Mouse (Mus musculus): ENCODE data around the gene Stat5a. TPM values are rescaled to one million over a fixed set of nuclear protein-coding genes. Genes with fewer than 3 reads are reported as not detected.

Stat5a gene
- polyA plus RNA-seq, 1 experiment from 2014 or later = 0.69 TPM

DNA sequence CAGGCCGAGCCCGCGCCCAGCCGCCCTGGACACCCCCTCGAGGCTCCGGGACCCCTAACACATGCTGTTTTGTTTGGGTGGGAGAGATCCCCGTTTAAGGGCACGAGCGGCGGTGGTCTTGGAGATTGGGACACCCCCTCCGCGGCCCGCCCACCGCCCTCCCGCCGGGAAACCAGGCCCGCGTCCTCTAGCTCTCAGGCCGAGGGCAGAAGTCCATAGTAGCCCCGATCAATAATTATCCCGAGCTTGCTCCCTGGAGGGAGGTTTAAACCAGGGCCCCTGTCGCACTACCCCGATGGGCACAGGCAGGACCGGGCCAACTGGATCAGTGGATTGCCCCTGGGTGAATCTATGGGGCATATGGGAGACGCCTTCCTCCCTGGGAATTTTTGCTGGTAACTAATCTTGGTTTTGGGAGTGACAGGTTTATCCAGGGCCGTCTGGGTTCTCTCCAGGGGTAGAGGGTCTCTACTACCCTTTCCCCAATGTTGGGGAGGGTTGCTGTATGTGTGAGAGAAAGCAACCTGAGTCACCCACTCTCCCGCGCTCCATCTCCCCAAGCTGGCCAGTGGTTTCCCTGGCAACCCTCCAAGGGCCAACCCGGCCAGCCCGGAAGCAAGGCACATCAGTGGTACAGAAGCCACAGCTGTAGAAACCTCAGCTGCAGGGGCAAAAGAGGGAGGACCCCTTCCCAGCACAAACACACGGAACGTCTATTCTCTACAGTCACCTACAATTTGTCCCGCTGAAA, 8.2 kb upstream of the Stat5a start:
- Histone ChIP-seq H3K4me2 (ENCODE audit: low read length) (peak overlapping the region; percentile 88), H3K9me3 (replicated peaks; ENCODE audit: control insufficient read depth, low read length) (no peaks in the 10 kb centered on the region), H3K9ac (ENCODE audit: low read length) (peak overlapping the region; percentile 87), H3K27ac (ENCODE audit: low read depth, low read length) (peak overlapping the region; percentile 65; the same call in 1 of the 2 replicates), H3K4me3 (ENCODE audit: low read depth, low read length) (peak overlapping the region; percentile 82), H3K4me1 (ENCODE audit: control insufficient read depth, insufficient read depth, low read length) (peaks cover 8% of the 10 kb centered on the region; the same call in 1 of the 2 replicates), H3K36me3 (ENCODE audit: control insufficient read depth, insufficient read depth, low read length) (no peaks in the 10 kb centered on the region), H3K27me3 (replicated peaks; ENCODE audit: control insufficient read depth, insufficient read depth, low read length) (peaks cover 5% of the 10 kb centered on the region; the same call in 1 of the 2 replicates)
- ATAC-seq = peak; percentile 38
- DNase-seq (ENCODE audit: low spot score) = peak; percentile 41
- WGBS = under 1% methylated on average over 33 of the region's 33 CpGs

DNA sequence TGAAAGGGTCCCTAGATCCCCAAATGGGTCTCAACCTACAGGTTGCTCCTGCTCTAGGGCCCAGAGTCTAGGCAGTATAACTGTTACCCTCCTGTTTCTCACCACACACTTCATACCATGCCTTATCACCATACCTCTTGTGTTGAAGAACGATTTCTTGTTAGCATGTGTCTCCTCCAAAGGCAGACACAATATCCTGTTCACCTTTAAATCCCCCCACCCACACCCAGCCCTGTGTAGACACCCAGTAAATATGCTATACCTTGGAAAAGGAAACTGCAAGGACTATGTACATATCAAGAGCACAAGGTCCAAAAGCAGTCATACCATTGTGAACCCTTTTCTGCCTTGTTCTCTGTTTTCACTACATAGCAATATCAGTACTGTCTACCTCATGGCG, 7.1 kb upstream of the Stat5a start:
- Histone ChIP-seq H3K4me1 (ENCODE audit: control insufficient read depth, insufficient read depth, low read length) (peaks cover 8% of the 10 kb centered on the region; the same call in 1 of the 2 replicates), H3K4me2 (ENCODE audit: low read length) (no peak overlapping the region), H3K4me3 (ENCODE audit: low read depth, low read length) (no peak overlapping the region), H3K9ac (ENCODE audit: low read length) (no peak overlapping the region), H3K36me3 (ENCODE audit: control insufficient read depth, insufficient read depth, low read length) (no peaks in the 10 kb centered on the region), H3K9me3 (replicated peaks; ENCODE audit: control insufficient read depth, low read length) (no peaks in the 10 kb centered on the region), H3K27ac (ENCODE audit: low read depth, low read length) (no peak overlapping the region), H3K27me3 (replicated peaks; ENCODE audit: control insufficient read depth, insufficient read depth, low read length) (peaks cover 5% of the 10 kb centered on the region; the same call in 1 of the 2 replicates)
- WGBS = 90% methylated on average over 2 of the region's 2 CpGs
- DNase-seq (ENCODE audit: low spot score) (no peak), ATAC-seq (no peak)

DNA sequence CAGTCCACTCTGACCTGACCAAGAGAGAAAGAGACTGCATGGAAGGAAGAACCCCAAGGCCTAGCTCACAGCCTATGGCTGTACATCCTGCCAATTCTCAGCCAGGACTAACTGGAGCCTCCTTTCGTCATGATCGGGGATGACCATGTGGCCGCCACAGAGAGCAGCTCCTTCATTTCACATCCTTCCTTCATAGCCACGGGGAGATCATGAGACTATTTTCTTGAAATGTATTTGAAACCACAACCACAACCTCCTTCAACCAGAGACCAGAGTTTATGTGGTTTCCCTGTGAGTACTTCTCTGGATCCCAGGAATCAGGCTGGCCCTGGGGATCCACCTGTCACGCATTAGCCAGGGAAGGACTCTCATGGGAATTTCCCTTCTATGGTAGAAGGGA, 6.1 kb upstream of the Stat5a start:
- H3K27me3 ChIP-seq (replicated peaks; ENCODE audit: control insufficient read depth, insufficient read depth, low read length) = peaks cover 5% of the 10 kb centered on the region; the same call in 1 of the 2 replicates
- no peaks in the 10 kb centered on the region for H3K36me3 ChIP-seq (ENCODE audit: control insufficient read depth, insufficient read depth, low read length)
- H3K4me2 ChIP-seq (ENCODE audit: low read length) = no peak overlapping the region
- no peak for ATAC-seq
- no peak overlapping the region for H3K4me3 ChIP-seq (ENCODE audit: low read depth, low read length)
- no peak overlapping the region for H3K27ac ChIP-seq (ENCODE audit: low read depth, low read length)
- no peaks in the 10 kb centered on the region for H3K9me3 ChIP-seq (replicated peaks; ENCODE audit: control insufficient read depth, low read length)
- DNase-seq (ENCODE audit: low spot score) = no peak
- no peak overlapping the region for H3K9ac ChIP-seq (ENCODE audit: low read length)
- 86% methylated on average over 5 of the region's 5 CpGs for WGBS
- H3K4me1 ChIP-seq (ENCODE audit: control insufficient read depth, insufficient read depth, low read length) = peaks cover 8% of the 10 kb centered on the region; the same call in 1 of the 2 replicates

DNA sequence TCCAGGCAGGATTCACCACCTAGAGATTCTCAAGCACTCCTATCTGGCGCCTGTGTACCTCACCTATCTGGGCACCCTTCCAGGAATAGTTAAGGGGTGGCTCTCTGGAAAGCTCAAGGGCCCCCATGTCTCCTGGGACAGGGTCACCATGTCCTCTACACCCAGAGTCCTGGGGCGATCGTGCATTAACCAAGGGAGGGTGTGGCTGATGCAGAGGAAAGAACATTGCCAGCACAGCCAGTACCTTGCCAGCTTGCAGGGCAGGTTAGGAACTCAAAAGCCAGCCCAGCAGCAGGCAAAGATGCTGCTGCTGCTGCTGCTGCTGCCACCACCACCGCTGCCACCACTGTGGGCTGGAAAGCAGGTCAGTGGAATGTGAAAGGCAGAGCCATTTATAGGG, 4.9 kb upstream of the Stat5a start:
- H3K27ac ChIP-seq (ENCODE audit: low read depth, low read length) = no peak overlapping the region
- H3K9me3 ChIP-seq (replicated peaks; ENCODE audit: control insufficient read depth, low read length) = no peaks in the 10 kb centered on the region
- no peaks in the 10 kb centered on the region for H3K36me3 ChIP-seq (ENCODE audit: control insufficient read depth, insufficient read depth, low read length)
- H3K4me3 ChIP-seq (ENCODE audit: low read depth, low read length) = no peak overlapping the region
- DNase-seq (ENCODE audit: low spot score) (no peak), ATAC-seq (no peak)
- H3K9ac ChIP-seq (ENCODE audit: low read length) = no peak overlapping the region
- peaks cover 2% of the 10 kb centered on the region; the same call in 1 of the 2 replicates for H3K4me1 ChIP-seq (ENCODE audit: control insufficient read depth, insufficient read depth, low read length)
- whole genome bisulfite sequencing = 68% methylated on average over 4 of the region's 4 CpGs
- peaks cover 14% of the 10 kb centered on the region for H3K27me3 ChIP-seq (replicated peaks; ENCODE audit: control insufficient read depth, insufficient read depth, low read length)
- no peak overlapping the region for H3K4me2 ChIP-seq (ENCODE audit: low read length)

DNA sequence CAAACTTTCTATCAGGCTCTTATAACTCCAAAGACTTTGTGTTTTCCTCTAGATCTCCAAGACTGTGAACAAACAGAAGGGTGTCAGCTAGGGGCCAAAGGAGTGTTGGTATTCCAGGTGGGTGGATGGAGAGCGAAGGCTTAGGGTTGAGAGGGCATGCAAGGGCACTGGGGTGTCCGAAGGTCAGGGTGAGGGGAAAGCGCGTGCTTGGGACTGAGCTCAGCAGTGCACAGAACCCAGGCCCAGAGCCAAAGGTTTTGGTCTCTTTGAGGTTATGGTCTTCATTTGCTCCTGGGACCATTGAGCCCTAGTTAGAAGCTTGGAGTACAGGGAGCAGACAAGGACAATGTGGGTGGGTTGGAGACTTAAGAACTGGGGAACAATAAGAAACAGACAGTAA, 4.0 kb upstream of the Stat5a start:
- no peak for ATAC-seq
- WGBS = 84% methylated on average over 4 of the region's 4 CpGs
- no peak overlapping the region for H3K9ac ChIP-seq (ENCODE audit: low read length)

DNA sequence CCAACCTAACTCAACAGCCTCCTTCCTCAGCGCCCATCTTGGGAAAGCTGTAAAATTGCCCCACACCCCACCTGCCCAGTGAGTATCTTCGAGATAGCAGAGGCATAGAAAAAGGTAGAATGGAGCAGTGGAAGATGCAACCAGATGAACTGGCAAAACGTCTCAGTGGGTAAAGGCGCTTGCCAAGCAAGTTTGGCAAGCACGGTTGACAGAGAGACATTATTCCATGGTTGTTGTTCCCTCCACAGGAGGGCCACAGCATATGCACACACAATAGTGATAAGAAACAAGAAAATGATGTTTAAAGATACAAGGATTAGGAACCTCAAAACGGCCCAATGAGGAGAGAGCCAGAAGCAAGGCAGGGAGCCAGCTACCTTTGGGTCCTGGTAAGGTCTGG, 1.2 kb upstream of the Stat5a start:
- Histone ChIP-seq H3K4me1 (ENCODE audit: control insufficient read depth, insufficient read depth, low read length) (no peaks in the 10 kb centered on the region), H3K36me3 (ENCODE audit: control insufficient read depth, insufficient read depth, low read length) (no peaks in the 10 kb centered on the region), H3K9ac (ENCODE audit: low read length) (no peak overlapping the region), H3K4me3 (ENCODE audit: low read depth, low read length) (no peak overlapping the region), H3K27ac (ENCODE audit: low read depth, low read length) (no peak overlapping the region), H3K4me2 (ENCODE audit: low read length) (no peak overlapping the region), H3K9me3 (replicated peaks; ENCODE audit: control insufficient read depth, low read length) (no peaks in the 10 kb centered on the region), H3K27me3 (replicated peaks; ENCODE audit: control insufficient read depth, insufficient read depth, low read length) (peaks cover 40% of the 10 kb centered on the region)
- ATAC-seq = no peak
- WGBS = 71% methylated on average over 6 of the region's 6 CpGs
- DNase-seq (ENCODE audit: low spot score) = no peak

More for the DNA sequence above, 4.0 kb upstream of the Stat5a start:
- H3K36me3 ChIP-seq (ENCODE audit: control insufficient read depth, insufficient read depth, low read length) = no peaks in the 10 kb centered on the region
- no peaks in the 10 kb centered on the region for H3K4me1 ChIP-seq (ENCODE audit: control insufficient read depth, insufficient read depth, low read length)
- no peak for DNase-seq (ENCODE audit: low spot score)
- H3K4me3 ChIP-seq (ENCODE audit: low read depth, low read length) = no peak overlapping the region
- H3K9me3 ChIP-seq (replicated peaks; ENCODE audit: control insufficient read depth, low read length) = no peaks in the 10 kb centered on the region
- H3K27ac ChIP-seq (ENCODE audit: low read depth, low read length) = no peak overlapping the region
- H3K27me3 ChIP-seq (replicated peaks; ENCODE audit: control insufficient read depth, insufficient read depth, low read length) = peaks cover 21% of the 10 kb centered on the region
- H3K4me2 ChIP-seq (ENCODE audit: low read length) = no peak overlapping the region

DNA sequence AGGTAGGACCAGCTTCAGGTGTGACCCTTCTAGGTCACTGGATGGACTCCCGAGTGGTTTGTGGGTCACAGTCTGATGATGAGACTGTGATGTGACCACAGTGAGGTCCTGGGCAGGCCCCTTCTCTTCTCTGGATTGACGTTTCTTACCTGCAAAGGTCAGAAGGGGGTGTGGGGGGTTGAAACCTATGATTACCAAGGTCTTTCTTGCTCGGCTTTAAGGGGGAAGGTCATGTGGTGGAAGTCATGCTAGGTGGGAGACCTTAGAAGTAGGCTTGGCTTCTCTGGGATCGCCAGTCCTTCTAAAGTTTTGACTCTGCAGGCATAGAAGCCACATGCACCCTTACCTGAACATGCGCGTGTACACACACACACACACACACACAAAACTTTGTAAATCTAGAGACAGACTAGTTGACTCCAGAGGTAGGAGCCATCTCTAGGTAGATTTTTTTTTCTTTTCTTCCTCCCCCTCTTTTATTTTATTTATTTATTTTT, 476 bp downstream of the Stat5a start:
- Histone ChIP-seq H3K4me2 (ENCODE audit: low read length) (peak overlapping the region; percentile 51; the same call in 1 of the 2 replicates), H3K9ac (ENCODE audit: low read length) (no peak overlapping the region), H3K27me3 (replicated peaks; ENCODE audit: control insufficient read depth, insufficient read depth, low read length) (peaks cover 34% of the 10 kb centered on the region), H3K4me3 (ENCODE audit: low read depth, low read length) (no peak overlapping the region), H3K27ac (ENCODE audit: low read depth, low read length) (no peak overlapping the region), H3K4me1 (ENCODE audit: control insufficient read depth, insufficient read depth, low read length) (no peaks in the 10 kb centered on the region), H3K9me3 (replicated peaks; ENCODE audit: control insufficient read depth, low read length) (no peaks in the 10 kb centered on the region), H3K36me3 (ENCODE audit: control insufficient read depth, insufficient read depth, low read length) (no peaks in the 10 kb centered on the region)
- ATAC-seq (no peak), DNase-seq (ENCODE audit: low spot score) (no peak)
- WGBS = 53% methylated on average over 6 of the region's 6 CpGs

DNA sequence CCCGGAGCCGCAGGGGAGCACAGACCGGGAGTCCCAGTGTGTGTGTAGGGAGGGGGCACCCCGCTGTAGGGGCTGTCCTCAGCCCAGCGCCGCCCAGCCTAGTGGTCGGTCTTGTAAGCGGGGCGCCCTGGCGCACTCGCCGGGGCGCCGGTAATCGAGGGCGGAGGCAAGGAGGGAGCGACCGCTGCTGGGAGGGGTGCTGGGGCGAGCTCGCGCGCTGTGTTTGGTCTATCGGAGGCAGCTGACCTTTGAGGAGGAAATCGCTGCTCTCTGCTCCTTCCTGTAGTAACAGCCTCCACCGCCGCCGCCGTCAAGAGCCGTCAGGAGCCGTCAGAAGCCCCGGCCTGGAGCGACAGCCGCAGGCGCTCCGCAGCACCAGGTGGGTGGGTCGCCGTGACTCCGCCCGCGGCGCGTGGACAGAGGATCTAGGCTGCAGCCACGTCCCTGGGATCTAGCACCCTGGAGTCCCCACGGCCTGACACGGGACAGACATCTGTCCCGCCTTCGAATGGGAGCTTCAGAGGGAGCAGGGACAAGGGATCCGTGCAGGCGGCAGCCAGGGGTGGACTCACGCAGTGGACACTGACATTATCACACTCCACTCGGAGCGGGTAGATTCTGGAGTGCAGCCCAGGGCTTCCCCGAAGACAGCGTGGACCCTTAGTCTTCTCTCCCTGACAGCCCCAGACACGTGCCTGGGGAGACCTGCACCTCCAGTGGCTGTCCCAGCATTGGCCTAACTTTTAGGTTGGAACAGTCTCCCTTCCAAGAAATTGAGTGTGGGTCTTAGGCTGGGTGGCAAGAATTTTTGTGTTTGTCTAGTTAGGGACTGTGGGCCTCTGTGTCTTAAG, 1.3 kb downstream of the Stat5a start:
- peak overlapping the region; percentile 33 for H3K4me3 ChIP-seq (ENCODE audit: low read depth, low read length)
- H3K36me3 ChIP-seq (ENCODE audit: control insufficient read depth, insufficient read depth, low read length) = no peaks in the 10 kb centered on the region
- peak overlapping the region; percentile 47 for H3K9ac ChIP-seq (ENCODE audit: low read length)
- DNase-seq (ENCODE audit: low spot score) (peak; percentile 28), ATAC-seq (0 out of 2 replicates have a peak, but pooled peaks have one; percentile 48)
- no peaks in the 10 kb centered on the region for H3K9me3 ChIP-seq (replicated peaks; ENCODE audit: control insufficient read depth, low read length)
- H3K27me3 ChIP-seq (replicated peaks; ENCODE audit: control insufficient read depth, insufficient read depth, low read length) = peaks cover 34% of the 10 kb centered on the region
- 4% methylated on average over 52 of the region's 55 CpGs for WGBS
- H3K27ac ChIP-seq (ENCODE audit: low read depth, low read length) = no peak overlapping the region
- peak overlapping the region; percentile 51 for H3K4me2 ChIP-seq (ENCODE audit: low read length)
- H3K4me1 ChIP-seq (ENCODE audit: control insufficient read depth, insufficient read depth, low read length) = no peaks in the 10 kb centered on the region
